Mouse (Mus musculus) macrophage (primary cell): ENCODE measurements around the gene Sort1. TPM values are rescaled to one million over a fixed set of nuclear protein-coding genes. Genes with fewer than 3 reads are reported as not detected.

Experiments used
- H3K27ac ChIP-seq: fragments of 350-480 bp; formaldehyde crosslinking; 2 replicates; pipeline ENCODE4 v1.9.0; 2021
- H3K36me3 ChIP-seq: fragments of 350-480 bp; formaldehyde crosslinking; 2 replicates; pipeline ENCODE4 v1.9.0; 2021; ENCODE audit errors: inconsistent target
- H3K4me3 ChIP-seq: fragments of 350-480 bp; formaldehyde crosslinking; 2 replicates; pipeline ENCODE4 v1.9.0; 2021; ENCODE audit errors: inconsistent target
- H3K79me2 ChIP-seq: fragments of 350-480 bp; formaldehyde crosslinking; 2 replicates; pipeline ENCODE4 v1.9.0; 2021; ENCODE audit errors: inconsistent target
- WGBS: methylation state at CpG from one replicate; pipeline ENCODE4 v1.1.7; 2026; ENCODE audit warnings: inconsistent platforms; ENCODE audit not compliant: missing documents; 5-methylcytosine and 5-hydroxymethylcytosine counted together
- polyA plus RNA-seq: library from polyadenylated mRNA; stranded (reverse); fragments of 250-400 nt; gene quantifications from 3 replicates; pipeline ENCODE4 v1.2.4, GENCODE M21; 2018; ENCODE audit warnings: inconsistent platforms

Gene Sort1
- polyA plus RNA-seq, 1 experiment from 2014 or later: 55.7 TPM

- WGBS: 44% methylated on average over 9 of the region's 9 CpGs
- Histone ChIP-seq H3K27ac (no peak overlapping the region), H3K36me3 (no peaks in the 10 kb centered on the region)
Observed at GRCm38 (mm10) chr3:108328441-108328841, 44.6 kb downstream of the Sort1 start.

DNA sequence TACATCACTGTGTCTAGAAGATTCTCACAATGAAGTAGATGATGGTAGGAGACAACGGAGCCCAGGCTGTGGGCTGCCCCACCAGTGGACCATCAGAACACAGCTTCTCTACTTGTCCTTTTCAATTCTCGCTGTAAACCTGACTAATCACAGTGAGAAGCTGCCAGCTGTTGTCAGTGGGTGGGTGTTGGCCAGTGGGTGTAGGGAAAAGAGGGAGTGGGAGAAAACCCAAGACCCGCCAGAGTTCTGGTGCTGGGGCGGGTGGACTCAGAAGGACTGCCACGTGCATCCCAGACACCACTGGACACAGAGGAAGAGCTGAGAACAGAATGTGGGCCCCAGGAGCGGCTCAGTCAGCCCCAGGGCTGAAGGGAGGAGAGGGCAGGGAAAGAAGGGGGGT is 46.9 kb downstream of the Sort1 start:
- no peak overlapping the region for H3K27ac ChIP-seq
- H3K4me3 ChIP-seq: no peak overlapping the region
- no peaks in the 10 kb centered on the region for H3K36me3 ChIP-seq
- WGBS: 97% methylated on average over 3 of the region's 6 CpGs
- H3K79me2 ChIP-seq: no peaks in the 10 kb centered on the region

More at GRCm38 (mm10) chr3:108328441-108328841, 44.6 kb downstream of the Sort1 start:
- H3K79me2 ChIP-seq: no peaks in the 10 kb centered on the region
- no peak overlapping the region for H3K4me3 ChIP-seq

DNA sequence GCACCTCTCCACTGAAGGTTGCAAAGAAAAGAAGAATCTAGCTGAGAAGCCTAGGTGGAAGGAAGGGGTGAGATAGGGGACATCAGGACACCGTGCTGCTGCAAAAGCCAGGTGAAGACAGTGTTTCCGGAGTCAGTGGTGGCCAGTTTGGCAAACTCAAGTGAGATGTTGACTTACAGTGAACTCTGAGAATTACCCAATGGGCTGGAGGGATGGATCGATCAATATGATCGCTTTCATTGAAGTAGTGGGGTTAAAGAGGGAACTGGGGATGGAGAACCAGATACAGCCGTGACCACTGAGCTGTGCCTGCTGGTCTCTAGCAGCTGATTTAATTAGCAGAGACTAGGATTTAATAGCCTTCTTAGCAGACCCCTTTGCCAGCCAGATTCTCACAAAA is 53.0 kb downstream of the Sort1 start:
- Histone ChIP-seq H3K79me2 (no peaks in the 10 kb centered on the region), H3K27ac (no peak overlapping the region), H3K4me3 (no peak overlapping the region), H3K36me3 (no peaks in the 10 kb centered on the region)
- WGBS: 95% methylated on average over 5 of the region's 5 CpGs

DNA sequence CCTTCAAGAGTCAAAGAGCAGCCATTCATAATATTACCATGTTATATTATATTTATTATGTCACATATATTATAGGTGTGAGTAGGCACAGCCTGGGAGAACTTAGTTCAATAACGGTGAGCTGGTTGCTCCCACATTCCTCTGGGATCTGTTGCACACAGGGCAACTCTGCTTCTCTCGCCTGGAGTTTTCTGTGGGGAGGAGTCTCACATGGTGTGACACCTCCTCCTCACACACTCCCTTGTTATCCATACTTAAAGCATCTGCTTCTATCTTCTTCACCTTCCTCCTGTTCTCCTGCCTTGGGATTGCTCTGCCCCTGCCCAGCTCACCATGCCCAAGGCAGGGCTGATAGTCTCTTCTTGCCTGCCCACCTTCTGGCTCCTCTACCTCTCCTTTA is 57.2 kb downstream of the Sort1 start:
- H3K27ac ChIP-seq: no peak overlapping the region
- no peak overlapping the region for H3K4me3 ChIP-seq
- no peaks in the 10 kb centered on the region for H3K79me2 ChIP-seq
- no peaks in the 10 kb centered on the region for H3K36me3 ChIP-seq
- WGBS: 94% methylated on average over 2 of the region's 2 CpGs

DNA sequence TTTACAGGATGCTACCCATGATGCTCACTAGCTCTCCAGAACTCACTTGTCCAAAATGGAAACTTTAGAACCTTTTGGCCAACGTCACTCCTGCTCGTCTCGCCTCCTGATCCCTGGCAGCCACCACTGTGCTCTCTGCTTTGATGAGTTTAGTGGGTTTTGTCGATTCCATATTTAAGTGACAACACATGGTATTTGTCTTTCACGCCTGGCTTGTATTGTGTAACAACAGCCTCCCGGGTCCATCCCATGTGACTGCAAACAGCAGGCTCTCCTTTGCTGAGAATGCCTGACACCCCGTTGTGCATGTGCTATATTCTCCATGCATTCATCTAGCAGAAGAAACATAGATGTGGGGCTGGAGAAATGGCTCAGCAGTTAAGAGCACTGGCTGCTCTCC is 58.3 kb downstream of the Sort1 start:
- Histone ChIP-seq H3K4me3 (no peak overlapping the region), H3K27ac (no peak overlapping the region), H3K36me3 (no peaks in the 10 kb centered on the region), H3K79me2 (no peaks in the 10 kb centered on the region)
- WGBS: 83% methylated on average over 5 of the region's 7 CpGs

- no peaks in the 10 kb centered on the region for H3K79me2 ChIP-seq
- H3K4me3 ChIP-seq: no peak overlapping the region
- H3K36me3 ChIP-seq: no peaks in the 10 kb centered on the region
- 33% methylated on average over 7 of the region's 7 CpGs for WGBS
- no peak overlapping the region for H3K27ac ChIP-seq
Observed at GRCm38 (mm10) chr3:108345855-108346254, 62.0 kb downstream of the Sort1 start.

DNA sequence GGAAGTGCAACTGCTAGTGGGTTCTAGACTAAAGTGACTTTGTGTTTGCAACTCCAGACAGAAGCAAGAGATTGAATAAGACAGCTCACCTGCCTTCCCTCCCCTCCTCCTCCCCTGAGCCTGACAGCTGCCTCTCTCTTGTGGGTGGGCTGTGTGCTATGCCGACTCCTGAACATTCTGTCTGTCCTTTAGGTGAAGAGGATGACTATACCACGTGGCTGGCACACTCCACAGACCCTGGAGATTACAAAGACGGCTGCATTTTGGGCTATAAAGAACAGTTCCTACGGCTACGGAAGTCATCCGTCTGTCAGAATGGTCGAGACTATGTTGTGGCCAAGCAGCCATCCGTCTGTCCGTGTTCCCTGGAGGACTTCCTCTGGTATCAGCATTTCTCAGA is 64.5 kb downstream of the Sort1 start:
- Histone ChIP-seq H3K27ac (no peak overlapping the region), H3K36me3 (no peaks in the 10 kb centered on the region), H3K4me3 (no peak overlapping the region), H3K79me2 (no peaks in the 10 kb centered on the region)
- 84% methylated on average over 9 of the region's 9 CpGs for WGBS

DNA sequence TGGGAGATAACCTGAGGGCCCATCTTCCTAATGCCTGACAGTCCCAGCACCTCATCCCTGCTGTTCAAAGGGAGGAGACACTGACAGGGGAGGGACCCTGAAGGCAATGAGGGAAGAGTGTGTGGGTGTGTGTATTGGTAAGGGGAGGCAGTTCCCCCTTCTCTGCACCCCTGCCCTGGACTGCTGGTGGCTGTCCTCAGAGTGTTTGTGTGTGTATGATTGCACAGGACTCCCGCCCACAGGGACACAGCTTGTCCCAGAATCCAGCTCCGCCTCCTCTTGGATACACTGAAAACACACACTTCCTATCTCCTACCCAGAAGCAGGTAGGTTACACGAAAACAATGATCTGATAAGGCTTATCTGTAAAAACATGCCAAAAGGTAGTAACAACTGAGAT is 71.4 kb downstream of the Sort1 start:
- WGBS: 93% methylated on average over 3 of the region's 3 CpGs
- H3K79me2 ChIP-seq: no peaks in the 10 kb centered on the region
- no peak overlapping the region for H3K27ac ChIP-seq
- no peaks in the 10 kb centered on the region for H3K36me3 ChIP-seq
- H3K4me3 ChIP-seq: no peak overlapping the region

DNA sequence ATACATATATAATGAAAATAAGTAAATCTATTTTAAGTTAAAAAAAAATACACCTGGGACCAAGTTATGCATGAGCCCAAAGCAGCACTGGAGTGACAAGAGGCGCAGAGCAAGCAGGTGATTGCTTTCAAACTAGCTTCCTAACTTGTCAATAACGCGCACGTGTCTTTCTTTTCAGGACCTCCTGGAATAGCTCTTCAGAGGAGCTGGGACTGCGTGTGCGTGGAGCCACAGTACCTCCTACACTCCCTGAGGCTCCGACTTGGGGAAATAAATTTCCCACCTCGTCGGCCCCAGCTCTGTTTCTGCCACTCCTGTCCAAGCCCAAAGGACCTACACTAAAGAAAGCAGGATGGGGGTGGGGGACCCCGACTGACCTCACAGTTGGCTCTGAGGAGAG is 73.2 kb downstream of the Sort1 start:
- Histone ChIP-seq H3K79me2 (no peaks in the 10 kb centered on the region), H3K36me3 (no peaks in the 10 kb centered on the region), H3K4me3 (no peak overlapping the region), H3K27ac (no peak overlapping the region)
- WGBS: 96% methylated on average over 10 of the region's 10 CpGs

- H3K27ac ChIP-seq: no peak overlapping the region
- no peaks in the 10 kb centered on the region for H3K79me2 ChIP-seq
- no peak overlapping the region for H3K4me3 ChIP-seq
- H3K36me3 ChIP-seq: no peaks in the 10 kb centered on the region
- 92% methylated on average over 6 of the region's 6 CpGs for WGBS
Observed at GRCm38 (mm10) chr3:108358445-108358844, 74.6 kb downstream of the Sort1 start.

- H3K79me2 ChIP-seq: no peaks in the 10 kb centered on the region
- no peak overlapping the region for H3K4me3 ChIP-seq
- no peaks in the 10 kb centered on the region for H3K36me3 ChIP-seq
- no peak overlapping the region for H3K27ac ChIP-seq
- 30% methylated on average over 7 of the region's 7 CpGs for WGBS
Observed at GRCm38 (mm10) chr3:108360894-108361293, 77.0 kb downstream of the Sort1 start.

- no peak overlapping the region for H3K27ac ChIP-seq
- H3K36me3 ChIP-seq: no peaks in the 10 kb centered on the region
- no peaks in the 10 kb centered on the region for H3K79me2 ChIP-seq
- no peak overlapping the region for H3K4me3 ChIP-seq
- WGBS: 60% methylated on average over 3 of the region's 3 CpGs
Observed at GRCm38 (mm10) chr3:108363626-108364025, 79.7 kb downstream of the Sort1 start.

DNA sequence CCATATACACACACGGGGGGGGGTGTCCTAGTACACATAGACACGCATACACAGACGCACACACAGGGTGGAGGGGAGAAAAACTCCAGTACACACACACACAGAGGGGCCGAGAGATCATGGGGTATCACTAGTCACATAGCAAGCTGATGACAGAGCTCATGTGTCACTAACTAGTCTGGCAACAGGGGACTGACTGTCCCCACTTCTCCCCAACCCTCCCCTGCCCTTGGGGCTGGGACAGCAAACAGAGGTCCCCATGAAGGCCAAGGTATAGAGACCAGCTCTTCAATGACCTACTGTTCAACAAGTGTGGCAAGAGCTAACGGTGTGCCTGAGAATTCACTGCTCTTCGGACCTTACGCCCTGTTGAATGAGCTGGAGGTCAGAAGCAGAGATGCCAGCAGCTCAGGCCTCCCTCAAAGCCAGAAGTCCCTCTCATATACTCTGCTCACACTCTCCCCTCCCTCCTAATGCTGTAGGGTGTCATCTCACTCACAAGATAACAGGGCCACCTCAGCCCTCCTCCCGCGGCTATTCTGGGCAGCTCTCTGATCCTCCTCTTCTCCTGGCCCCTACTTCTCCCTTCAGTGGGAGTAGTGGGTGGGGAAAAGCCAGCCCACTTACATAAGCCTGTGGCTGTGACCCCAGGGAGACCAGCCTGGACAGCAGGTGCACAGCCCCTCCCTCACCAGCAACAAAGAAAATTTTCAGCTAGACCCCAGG is 80.6 kb downstream of the Sort1 start, which contains the start of gene Mybphl:
Gene Mybphl, plus strand, starts transcription at position 642 of the 726 bp plus-strand sequence.
- WGBS: 84% methylated on average over 9 of the region's 9 CpGs
- no peaks in the 10 kb centered on the region for H3K79me2 ChIP-seq
- no peak within 1 kb of the TSS for H3K4me3 ChIP-seq
- no peak within 1 kb of the TSS for H3K27ac ChIP-seq
- no peaks in the 10 kb centered on the region for H3K36me3 ChIP-seq

GRCm38 (mm10) chr3:108367173-108367572 is 83.3 kb downstream of the Sort1 start:
- Histone ChIP-seq H3K79me2 (no peaks in the 10 kb centered on the region), H3K36me3 (no peaks in the 10 kb centered on the region), H3K27ac (no peak overlapping the region), H3K4me3 (no peak overlapping the region)
- WGBS: 67% methylated on average over 9 of the region's 9 CpGs

- Histone ChIP-seq H3K79me2 (no peaks in the 10 kb centered on the region), H3K36me3 (no peaks in the 10 kb centered on the region), H3K4me3 (no peak overlapping the region), H3K27ac (no peak overlapping the region)
- 92% methylated on average over 3 of the region's 3 CpGs for WGBS
Observed at GRCm38 (mm10) chr3:108367828-108368227, 83.9 kb downstream of the Sort1 start.

DNA sequence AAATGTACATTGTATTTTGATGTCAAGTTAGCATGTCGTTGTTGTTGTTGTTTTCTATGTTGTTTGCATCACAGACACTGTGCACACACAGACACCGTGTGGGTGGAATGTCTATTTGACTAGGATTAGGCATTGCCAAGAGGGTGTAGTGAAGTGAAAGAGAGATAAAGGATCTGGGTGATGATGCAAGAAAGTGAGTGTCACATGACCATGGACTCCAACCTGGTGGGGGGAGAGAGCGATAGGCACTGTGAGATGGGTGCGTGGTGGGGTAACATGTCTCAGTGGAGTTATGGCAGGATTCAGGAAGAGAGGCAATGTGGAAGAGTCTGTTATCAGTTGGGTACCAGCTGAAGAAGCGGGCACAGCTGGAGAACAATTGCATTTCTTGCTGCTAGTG is 84.8 kb downstream of the Sort1 start:
- 71% methylated on average over 5 of the region's 5 CpGs for WGBS
- no peak overlapping the region for H3K27ac ChIP-seq

More for the DNA sequence above, 84.8 kb downstream of the Sort1 start:
- Histone ChIP-seq H3K36me3 (no peaks in the 10 kb centered on the region), H3K79me2 (no peaks in the 10 kb centered on the region), H3K4me3 (no peak overlapping the region)
